Mouse (Mus musculus): ENCODE data around the gene Snd1.

Gene Snd1

DNA sequence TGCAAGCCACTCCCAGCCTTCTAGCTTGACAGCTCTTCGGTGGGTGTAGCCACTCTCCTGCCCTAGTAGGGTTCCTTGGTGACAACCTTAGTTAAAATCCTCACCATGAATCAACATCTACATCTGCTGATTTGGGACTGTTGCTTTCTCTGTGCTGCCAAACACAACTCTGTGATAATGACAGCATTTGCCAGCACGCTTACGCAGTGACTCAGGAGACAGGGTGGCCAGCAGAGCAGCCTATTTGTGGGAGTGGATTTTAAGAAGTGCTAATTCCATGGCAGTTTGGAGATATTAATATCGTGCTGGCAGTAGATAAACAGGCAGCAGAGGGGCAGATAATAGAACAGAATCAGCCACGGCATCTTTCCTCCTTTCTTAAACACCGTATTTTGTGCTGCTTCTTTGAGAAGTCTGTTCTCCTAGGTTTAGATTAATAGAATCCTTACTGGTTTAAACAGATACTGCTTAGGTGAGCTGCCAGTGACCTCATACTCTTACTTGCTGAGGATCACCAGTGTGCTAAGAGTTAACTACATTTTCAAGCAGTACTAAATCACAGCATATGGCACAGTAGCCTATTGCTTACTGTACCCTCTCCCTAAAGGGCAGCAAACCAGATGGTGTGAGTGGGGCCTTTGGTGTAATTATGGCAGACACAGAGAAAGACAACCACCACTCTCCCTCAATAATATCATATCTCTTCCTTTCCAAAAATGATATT lies 230.6 kb downstream of the Snd1 start:
- DNase-seq (ENCODE audit: low read depth, low spot score), result no peak

DNA sequence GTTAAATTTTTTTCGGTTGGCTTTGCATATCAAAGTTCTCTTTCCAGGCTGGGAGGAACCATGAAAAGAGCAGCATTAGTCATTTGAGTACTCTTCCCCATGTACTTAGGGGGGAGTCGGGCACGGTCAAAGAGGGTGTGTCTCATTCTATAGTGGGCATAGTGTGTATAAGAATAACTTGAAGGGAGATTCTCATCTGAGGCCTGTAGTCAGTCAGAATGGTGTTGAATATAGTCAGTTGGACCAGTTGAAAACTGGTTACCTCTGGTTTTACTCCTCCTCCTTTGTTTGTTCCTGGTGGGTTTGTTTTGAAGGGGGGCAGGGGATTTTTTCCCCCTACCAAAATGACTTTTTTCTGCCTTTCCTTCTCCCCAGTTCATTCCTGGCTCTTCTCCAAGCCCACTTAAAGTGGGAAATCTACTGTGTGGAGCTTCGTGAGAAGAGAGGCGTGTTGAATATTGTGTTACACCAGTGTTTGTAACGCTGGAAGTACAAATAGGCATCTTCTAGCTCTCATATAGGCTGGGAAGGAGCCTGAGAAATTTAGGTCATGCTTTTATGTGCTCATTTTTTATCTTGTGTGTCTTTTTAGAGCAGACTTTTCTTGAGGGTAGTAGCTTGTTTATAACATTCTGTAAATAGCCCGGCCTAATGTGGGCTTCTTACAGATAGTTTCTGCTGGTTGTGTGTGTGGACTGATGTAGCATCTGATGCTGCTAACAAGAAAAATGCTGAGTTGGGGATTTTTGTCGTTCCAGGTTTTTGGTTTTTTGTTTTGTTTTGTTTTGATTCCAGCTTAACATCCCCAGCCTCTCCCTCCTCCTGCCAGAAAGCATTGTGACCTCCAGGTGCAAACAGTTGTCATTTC lies 231.4 kb downstream of the Snd1 start:
- no peak for DNase-seq (ENCODE audit: low read depth, low spot score)

DNA sequence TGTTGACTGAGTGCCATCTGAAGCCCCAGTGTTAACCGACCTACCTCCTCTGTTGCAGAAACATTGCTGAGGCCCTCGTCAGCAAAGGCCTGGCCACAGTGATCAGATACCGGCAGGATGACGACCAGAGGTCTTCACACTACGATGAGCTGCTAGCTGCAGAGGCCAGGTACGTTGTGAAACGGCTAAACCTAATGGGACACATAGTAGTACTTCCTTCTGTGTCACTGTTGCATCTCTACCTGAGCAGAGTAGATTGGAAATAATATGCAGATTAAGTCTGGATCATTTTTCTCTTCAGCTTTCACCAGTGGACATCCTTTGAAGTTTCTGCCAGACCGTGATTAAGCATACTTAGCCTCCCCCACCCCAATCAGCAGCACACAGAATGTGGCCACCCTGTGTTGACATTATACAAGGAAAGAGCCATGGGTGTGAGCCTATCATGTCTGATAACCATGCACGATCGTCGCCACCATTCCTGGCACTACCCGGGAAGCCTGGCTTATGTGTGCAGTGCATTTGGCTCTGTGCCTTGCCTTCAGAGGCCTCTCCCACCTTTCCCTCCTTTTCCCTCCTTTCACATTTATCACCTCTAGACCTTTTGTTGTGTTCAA lies 232.1 kb downstream of the Snd1 start:
- no peak for DNase-seq (ENCODE audit: low read depth, low spot score)

DNA sequence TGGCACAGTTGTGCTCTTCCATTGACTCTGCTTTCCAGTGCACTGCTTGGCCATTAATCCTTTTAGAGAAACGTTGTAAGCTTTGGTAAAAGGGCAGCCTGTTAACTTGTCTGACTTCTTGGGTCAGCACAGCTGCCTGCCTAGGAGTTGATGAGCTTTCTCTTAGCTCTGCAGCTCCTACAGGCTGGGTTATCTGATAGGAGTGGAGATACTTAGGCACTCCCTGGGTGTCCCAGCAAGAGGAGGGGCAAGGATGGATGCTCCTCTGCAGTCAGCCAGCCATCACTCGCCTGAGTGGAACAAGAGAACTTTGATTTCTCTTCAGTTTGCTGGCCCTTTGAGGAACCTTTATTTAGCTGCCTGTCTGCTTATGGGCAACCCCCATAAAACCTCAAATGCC lies 235.1 kb downstream of the Snd1 start:
- DNase-seq (ENCODE audit: low read depth, low spot score), result no peak

DNA sequence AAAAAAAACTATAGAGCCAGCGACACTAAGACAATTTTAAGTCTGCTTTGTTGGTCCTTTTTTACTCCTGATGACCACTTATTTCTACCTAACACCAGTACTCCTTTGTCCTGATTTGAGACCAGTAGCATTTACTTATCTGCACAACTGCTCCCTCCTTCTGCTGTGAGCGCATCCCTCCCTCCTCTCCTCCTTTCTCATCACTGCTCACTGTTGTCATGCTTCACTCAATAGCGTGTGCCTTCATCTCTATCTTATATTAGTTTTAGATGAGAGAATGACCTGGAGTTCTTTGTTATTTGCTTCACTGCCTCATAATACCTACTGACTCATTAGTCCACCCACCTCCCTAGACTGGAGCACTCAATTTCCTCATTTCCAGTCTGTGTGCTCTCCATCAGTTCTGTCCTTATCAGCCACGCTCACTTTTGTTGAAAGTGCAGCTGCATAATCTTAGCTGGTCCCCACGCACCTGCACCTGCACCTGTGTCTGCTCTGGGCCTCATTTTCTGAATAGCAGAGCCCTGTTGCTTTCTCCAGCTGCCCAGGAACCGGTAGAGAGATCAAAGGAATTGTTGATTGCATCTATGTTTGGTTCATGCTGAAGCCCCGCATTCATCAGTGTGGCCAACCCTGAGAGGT lies 242.4 kb downstream of the Snd1 start:
- DNase-seq (ENCODE audit: low read depth, low spot score), result no peak

DNA sequence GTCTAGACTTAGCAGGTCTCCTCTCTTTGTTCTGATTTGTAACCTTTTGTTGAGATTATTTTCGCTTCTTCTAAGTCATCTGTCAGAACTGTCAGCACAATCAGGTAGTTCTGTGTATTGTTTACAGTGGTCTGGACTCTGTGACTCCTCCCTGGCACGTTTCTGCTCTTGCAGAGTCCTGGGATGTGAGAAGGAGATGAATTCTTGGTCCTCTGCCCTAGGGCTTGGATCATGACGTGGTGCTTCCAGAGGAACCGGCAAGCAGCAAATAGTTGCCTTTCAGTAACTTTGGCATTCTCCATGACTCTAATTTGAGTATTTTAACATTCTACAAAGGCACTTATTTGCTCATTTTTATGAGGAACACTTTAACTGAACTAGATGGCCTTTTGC lies 242.9 kb downstream of the Snd1 start:
- no peak for DNase-seq (ENCODE audit: low read depth, low spot score)

DNA sequence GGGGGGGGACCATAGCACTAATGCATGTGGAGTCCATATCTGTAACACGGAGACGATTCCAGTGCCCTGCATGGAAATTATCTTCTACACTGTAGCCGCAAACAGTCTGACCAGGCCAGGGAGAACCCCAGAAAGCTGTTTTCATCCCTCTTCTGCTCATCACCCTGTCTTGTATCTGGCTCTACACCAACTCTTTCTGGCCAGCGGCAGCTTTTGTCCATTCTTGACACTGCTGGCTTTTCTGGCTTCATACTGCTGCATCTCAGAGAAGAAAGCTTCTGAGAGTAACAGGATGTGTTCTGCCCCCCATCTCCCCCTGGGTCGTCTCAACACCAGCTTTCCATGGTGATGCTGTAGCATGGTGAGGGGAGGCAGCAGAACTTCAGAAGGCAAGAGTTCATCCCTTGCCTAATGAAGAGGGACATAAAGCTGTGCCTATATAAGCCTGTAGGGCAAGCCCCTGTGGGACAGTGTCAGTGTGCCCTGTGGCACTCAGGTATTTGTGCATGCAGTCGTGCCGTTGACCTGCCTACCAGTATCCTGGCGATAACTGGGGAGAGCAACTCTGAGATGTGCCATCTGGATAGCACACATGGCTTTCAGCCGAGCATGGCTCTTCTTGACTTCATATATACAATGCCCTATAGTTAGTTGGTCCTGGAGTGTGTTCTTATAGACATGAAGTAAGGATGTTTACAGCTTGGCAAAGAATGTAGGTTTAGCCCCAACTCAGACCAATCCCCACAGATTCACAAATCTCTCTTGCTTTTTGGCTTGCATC lies 245.6 kb downstream of the Snd1 start:
- no peak for DNase-seq (ENCODE audit: low read depth, low spot score)

DNA sequence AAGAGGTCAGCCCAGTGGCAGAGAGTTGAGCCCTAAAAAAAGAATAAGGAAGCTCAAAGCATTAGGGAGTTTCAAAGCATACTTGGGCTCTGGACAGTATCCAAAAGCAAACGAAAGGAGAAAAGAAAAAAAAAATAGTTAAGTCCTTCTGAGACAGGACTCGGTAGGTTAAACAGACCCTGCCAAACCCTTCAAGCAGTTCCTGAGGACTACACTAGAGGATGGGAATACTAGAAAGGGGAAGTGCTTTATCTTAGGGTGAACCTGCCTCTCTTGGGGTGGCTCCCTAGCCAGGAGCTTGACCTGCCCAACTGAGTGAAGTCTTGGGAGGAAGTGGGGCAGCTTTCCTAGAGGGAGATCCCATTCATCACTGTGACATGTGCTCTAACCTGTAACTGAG lies 248.1 kb downstream of the Snd1 start:
- DNase-seq (ENCODE audit: low read depth, low spot score), result no peak

DNA sequence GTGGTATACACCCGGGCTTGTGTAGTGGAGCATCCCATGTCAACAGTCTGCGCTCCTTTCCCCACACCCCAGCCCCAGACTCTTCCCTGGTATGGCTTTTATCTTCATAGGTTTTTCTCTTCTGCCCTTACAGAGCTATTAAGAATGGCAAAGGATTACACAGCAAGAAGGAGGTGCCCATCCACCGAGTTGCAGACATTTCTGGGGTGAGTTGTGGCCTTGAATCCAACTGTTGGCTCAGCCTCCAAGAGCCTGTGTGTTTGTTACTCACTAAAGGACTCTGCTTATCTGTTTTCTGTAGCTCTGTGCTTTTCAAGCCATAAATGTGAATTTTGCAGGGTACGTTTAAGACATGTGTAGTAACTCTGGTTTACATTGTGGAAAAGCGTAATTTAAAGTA lies 249.8 kb downstream of the Snd1 start:
- no peak for DNase-seq (ENCODE audit: low read depth, low spot score)

DNA sequence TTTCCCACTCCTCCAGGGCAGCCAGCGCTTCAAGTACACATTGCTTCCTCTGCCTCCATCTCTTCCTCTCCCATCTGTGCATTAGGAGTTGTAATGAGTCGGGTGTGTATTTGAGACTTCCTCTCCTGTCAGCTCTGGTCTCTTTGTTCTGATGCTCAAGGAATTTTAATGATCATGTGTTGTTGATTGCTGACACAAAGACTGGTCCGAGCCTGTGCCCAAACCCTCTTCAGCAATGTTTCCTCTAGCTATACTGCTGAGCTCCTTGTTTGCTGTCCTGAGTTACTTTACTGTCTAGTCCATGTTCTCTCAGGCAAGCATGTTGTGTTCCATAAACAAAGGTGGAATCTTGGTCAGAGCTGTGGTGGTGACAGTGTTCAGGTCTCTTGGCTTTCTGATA lies 254.3 kb downstream of the Snd1 start:
- peak; percentile 22 for DNase-seq (ENCODE audit: low read depth, low spot score)

DNA sequence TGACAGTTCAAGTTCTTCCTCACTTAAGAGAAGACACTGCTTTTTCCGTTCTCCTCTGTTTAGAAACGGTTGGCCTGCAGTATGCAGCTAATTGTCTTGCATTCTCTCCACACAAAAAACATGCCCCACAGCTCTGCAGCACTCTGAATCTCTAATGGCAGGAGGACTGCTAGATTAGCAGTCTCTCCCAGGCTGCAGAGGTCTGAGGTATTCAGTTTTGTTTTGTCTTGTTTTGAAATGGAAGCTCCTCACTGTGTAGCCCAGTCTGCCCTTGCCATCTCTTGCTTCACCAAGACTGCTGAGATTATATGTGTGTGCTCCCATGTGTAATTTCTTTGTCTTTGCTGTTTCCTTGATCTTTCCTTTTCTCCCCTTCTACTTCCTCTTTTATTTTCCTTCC lies 254.7 kb downstream of the Snd1 start:
- no peak for DNase-seq (ENCODE audit: low read depth, low spot score)

DNA sequence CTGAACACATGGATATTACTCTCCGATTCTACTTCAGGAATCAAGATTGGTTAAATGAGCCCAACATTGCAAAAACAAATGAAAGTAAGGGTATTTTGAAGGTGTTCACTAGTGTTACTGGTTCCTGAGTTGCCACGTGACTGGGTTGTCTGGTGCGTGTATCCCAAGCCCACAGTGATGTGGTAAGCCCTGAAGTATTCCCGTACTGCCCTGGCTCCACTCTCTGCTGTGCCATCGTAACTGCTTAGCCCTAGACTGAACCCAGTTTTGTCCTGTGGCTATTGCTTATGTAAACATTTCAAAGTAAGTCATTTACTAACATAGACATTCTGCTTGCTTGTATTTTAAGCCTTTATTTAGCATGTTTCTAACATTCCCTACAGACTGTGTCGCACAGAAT lies 256.3 kb downstream of the Snd1 start:
- DNase-seq (ENCODE audit: low read depth, low spot score), result no peak

DNA sequence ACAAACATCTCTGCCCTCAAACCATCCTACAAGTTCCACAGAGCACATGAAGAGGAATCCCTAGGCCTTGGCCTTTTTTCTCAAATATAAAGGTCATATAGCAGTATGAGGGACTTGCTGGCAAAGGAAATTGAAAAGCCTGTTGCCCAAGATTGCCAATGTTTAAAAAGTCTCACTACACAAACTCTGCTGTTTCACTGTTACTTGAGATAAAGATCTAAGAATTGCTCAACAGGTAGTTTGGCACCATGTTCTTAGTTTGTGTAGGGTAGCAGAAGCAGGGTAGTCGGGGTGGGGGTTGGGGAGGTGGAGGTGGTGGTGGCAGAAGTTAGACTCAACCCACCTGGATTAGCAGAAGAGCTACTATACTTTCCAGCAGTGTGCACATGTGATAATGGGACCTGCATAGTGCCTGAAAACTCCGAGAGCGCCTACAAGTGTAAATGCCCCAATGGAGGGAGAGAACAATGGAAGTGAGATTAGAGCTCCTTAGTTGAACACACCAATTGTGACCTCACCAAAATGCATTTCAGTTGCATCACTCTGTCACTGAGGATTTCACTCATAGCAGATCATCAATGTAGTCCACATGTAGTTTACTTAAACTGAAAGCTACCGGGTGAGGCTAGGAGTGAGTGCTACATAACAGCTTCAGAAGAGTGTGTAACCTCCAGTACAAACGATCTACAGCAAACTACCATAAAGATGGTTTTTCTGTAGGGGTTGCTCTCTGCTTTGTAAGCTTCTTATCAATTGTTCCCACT lies 259.1 kb downstream of the Snd1 start:
- DNase-seq (ENCODE audit: low read depth, low spot score), result no peak

DNA sequence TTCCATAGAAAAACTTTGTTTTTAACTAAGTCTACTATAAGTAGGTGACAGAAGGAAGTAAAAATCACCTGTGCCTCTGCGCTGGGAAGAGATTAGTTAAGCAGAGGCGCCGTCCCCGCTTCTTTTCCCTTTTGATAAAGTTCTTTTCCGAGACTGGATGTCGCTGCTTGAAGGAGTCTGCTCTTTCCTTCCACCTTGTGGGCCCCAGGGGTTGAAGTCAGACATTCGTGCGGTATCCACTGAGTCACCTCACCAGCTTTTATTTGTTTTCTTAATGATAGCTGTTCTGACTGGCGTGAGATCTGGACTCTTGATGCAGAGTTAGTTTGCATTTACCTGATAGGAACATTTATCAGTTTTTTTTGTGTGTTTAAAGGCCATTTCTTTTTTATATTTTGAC lies 260.2 kb downstream of the Snd1 start:
- no peak for DNase-seq (ENCODE audit: low read depth, low spot score)

DNA sequence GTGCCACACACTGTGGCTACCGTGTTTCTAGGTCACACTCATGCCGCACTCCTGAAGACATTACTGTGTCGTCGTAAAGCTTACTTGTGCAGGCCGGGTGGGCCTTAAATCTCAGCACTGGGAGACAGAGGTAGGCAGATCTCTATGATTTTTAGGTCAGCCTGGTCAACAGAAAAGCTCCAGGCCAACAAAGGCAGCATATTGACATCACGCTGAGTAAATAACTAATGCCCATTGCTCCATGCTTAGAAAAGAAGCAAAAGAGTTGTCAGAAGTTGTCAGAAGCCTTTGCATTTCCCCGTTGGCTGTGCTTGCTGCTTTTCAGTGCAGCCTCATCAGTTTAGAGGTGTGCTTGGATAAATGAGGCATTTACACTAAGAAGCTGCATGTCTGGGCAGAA lies 261.7 kb downstream of the Snd1 start:
- DNase-seq (ENCODE audit: low read depth, low spot score), result no peak

DNA sequence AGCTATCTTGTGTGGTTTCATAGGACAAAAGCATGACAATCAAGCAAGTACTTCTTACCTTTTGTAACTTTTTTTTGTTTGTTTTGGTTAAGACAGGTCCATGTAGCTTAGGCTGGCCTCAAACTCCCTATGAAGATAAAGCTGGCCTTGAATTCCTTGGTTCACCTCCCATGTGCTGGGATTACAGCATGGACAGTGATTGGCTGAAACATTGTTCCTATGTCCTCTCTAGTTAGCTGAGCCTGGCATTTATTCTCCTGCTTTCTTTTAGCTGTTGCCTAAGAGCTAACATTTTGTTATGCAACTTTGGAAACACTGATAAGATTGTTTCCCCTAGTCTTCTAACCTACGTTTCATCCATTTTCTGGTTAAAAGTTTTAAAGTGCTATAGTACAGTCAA lies 262.7 kb downstream of the Snd1 start:
- no peak for DNase-seq (ENCODE audit: low read depth, low spot score)

DNA sequence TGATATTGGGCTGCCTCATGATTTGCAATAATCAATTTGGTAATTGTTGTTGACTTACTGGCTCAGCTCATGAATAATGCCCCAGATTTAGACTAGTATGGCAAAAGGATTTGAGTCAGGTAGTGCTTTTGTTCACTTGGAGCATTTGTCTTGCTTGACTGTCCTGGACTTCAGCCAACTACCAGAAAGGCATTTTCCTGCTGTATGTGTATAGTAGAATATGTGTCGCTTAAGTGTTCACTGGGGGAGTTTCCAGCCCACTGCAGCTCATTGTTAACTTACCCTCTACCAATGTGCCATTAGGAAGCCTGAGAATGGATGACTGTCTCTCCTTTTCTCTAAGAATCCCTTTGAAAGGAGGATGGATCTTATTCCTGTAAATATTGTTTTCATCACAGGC lies 268.6 kb downstream of the Snd1 start:
- no peak for DNase-seq (ENCODE audit: low read depth, low spot score)

DNA sequence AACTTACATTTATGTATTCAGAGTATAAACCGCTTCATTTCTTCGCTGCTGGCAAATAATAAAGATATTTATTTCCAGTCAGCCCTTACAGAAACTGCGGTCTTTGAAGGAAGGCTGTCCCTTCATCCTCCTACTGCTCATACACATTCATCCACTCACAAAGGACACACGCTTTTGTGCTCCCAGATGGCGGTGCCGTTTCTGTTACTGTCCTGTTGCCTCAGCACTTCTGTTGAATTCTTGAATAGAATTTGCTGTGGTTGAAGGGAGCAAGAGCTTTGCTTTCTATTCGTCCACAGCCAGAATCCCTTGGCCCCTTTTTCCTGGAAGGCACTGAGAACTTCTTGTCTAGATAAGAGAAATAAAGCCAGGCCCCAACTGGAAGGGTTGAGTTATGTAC lies 270.9 kb downstream of the Snd1 start:
- no peak for DNase-seq (ENCODE audit: low read depth, low spot score)

DNA sequence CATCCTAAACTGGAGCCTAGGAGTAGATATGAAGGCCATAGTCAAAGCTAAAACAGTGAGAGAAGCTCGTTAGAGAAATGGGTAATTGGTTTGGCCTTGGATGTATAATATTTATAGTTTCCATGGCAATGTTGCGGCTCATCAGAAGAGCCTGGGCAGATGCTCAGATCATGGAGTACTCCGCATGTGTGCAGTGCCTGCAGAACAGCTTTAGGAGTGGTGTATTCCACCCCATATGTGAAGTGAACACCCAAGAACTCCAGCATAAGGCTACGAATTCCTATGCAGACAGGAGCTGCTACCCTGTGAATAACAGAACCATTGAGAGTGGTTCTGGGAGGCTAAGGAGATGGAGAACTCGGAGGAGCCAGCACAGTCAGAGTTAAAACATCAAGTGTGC lies 272.1 kb downstream of the Snd1 start:
- DNase-seq (ENCODE audit: low read depth, low spot score), result no peak

DNA sequence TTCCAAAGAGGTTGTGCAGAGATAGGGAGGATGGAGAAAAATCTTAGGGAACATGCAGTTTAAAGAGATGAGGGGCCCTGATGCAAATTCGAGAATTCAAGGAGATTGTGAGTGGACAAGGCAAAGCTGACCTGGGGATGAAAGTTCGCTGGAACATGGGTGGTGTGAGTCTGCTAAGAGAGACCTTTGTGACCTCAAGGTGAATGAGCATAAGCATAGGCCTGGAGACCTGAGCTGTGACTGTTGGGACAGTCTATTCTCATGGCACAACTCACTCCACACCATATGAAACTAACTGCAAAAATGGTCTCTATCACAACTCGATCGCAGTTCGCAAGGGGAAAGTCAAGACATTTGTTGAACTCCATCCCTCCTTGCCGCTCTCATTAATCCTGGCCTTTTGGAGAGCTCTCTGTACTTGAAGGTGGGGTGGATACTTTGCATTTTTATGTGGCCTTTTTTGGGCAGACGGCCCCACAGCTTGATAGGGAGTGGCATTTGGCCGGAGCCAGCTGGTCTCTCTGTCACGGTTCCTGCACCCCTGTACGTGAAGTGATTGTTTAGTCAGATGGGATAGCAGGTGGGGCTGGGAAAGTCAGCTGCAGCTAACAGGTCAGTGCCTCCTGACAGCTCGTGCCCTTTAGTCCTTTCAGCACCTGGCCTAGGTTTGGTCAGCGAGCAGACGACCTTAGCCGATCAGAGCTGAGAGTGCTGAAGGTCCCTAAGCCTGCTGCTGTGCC lies 273.2 kb downstream of the Snd1 start:
- no peak for DNase-seq (ENCODE audit: low read depth, low spot score)

Data from mesoderm, embryonic 11.5 days (tissue).